Mouse (Mus musculus): ENCODE measurements around the gene Kif26b. TPM values are rescaled to one million over a fixed set of nuclear protein-coding genes. Genes with fewer than 3 reads are reported as not detected.

Gene Kif26b
- polyA plus RNA-seq, 1 experiment from 2014 or later: 6.5 TPM

GRCm38 (mm10) chr1:178936457-178936856, 407.5 kb downstream of the Kif26b start:
- no peak overlapping the region for H3K9ac ChIP-seq (ENCODE audit: low read depth, low read length)
- ATAC-seq (ENCODE audit: low FRiP score): no peak
- H3K4me3 ChIP-seq (ENCODE audit: low read depth, low read length): no peak overlapping the region
- no peaks in the 10 kb centered on the region for H3K27me3 ChIP-seq (ENCODE audit: control insufficient read depth, insufficient read depth, low read length)
- 0 out of 2 replicates have a peak, but pooled peaks cover 2% of the 10 kb centered on the region for H3K4me1 ChIP-seq (replicated peaks; ENCODE audit: control insufficient read depth, insufficient read depth, low read length)
- H3K9me3 ChIP-seq (ENCODE audit: control insufficient read depth, low read length): no peaks in the 10 kb centered on the region
- no peak for DNase-seq (ENCODE audit: low spot score)
- H3K36me3 ChIP-seq (ENCODE audit: control insufficient read depth, insufficient read depth, low read length): no peaks in the 10 kb centered on the region
- no peak overlapping the region for H3K27ac ChIP-seq (ENCODE audit: low read depth, low read length)
- 77% methylated on average over 4 of the region's 4 CpGs for WGBS
- H3K4me2 ChIP-seq (replicated peaks; ENCODE audit: low read depth, low read length): no peak overlapping the region

DNA sequence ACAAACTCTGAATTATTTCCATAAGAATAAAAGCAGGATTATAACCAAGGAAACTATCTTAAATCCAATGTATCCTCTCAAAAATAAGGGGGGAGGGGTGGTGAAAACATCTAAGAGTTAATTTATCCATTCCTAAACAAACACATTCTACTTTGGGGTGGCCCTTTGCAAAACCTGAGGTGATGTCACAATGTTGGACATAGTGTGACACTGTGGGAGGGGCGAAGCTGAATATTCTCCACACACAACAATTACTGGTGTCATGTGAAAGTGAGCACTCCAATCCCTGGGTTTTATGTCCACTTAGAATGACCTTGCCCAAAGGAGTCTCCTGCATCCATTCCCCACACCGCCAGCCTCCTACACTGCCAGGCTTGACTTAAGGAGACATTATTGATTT, 408.1 kb downstream of the Kif26b start:
- no peak overlapping the region for H3K9ac ChIP-seq (ENCODE audit: low read depth, low read length)
- no peak overlapping the region for H3K4me2 ChIP-seq (replicated peaks; ENCODE audit: low read depth, low read length)
- no peak overlapping the region for H3K27ac ChIP-seq (ENCODE audit: low read depth, low read length)
- WGBS: 83% methylated on average over 2 of the region's 2 CpGs
- H3K4me1 ChIP-seq (replicated peaks; ENCODE audit: control insufficient read depth, insufficient read depth, low read length): 0 out of 2 replicates have a peak, but pooled peaks cover 2% of the 10 kb centered on the region
- no peaks in the 10 kb centered on the region for H3K36me3 ChIP-seq (ENCODE audit: control insufficient read depth, insufficient read depth, low read length)
- DNase-seq (ENCODE audit: low spot score): no peak
- H3K4me3 ChIP-seq (ENCODE audit: low read depth, low read length): no peak overlapping the region
- ATAC-seq (ENCODE audit: low FRiP score): no peak
- no peaks in the 10 kb centered on the region for H3K27me3 ChIP-seq (ENCODE audit: control insufficient read depth, insufficient read depth, low read length)
- no peaks in the 10 kb centered on the region for H3K9me3 ChIP-seq (ENCODE audit: control insufficient read depth, low read length)

DNA sequence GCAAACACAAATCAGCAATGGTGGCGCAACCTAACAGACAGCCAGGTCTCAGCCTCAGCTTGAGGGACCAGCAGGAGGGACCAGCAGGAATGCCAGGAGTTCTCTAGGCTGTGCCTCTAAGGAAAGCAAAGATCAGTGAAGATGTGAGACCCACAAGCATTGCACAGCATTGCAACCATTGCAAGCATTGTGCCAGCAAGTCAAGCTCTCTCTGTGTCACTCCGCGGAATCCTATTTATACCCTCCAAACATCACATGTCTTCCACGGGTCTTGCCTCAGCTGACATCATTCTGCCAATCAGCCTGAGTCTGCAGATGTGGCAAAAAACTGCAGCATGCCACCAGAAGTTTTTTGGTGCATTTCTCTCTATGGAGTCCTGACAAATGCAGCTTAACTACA, 411.4 kb downstream of the Kif26b start:
- WGBS: 87% methylated on average over 4 of the region's 4 CpGs
- H3K9ac ChIP-seq (ENCODE audit: low read depth, low read length): no peak overlapping the region
- DNase-seq (ENCODE audit: low spot score): no peak
- no peak overlapping the region for H3K4me3 ChIP-seq (ENCODE audit: low read depth, low read length)
- H3K27ac ChIP-seq (ENCODE audit: low read depth, low read length): no peak overlapping the region
- no peaks in the 10 kb centered on the region for H3K9me3 ChIP-seq (ENCODE audit: control insufficient read depth, low read length)
- H3K4me1 ChIP-seq (replicated peaks; ENCODE audit: control insufficient read depth, insufficient read depth, low read length): 0 out of 2 replicates have a peak, but pooled peaks cover 2% of the 10 kb centered on the region
- no peak for ATAC-seq (ENCODE audit: low FRiP score)
- no peaks in the 10 kb centered on the region for H3K36me3 ChIP-seq (ENCODE audit: control insufficient read depth, insufficient read depth, low read length)
- no peaks in the 10 kb centered on the region for H3K27me3 ChIP-seq (ENCODE audit: control insufficient read depth, insufficient read depth, low read length)
- no peak overlapping the region for H3K4me2 ChIP-seq (replicated peaks; ENCODE audit: low read depth, low read length)

GRCm38 (mm10) chr1:178942251-178942963, 413.5 kb downstream of the Kif26b start:
- Histone ChIP-seq H3K9me3 (ENCODE audit: control insufficient read depth, low read length) (no peaks in the 10 kb centered on the region), H3K27me3 (ENCODE audit: control insufficient read depth, insufficient read depth, low read length) (no peaks in the 10 kb centered on the region), H3K36me3 (ENCODE audit: control insufficient read depth, insufficient read depth, low read length) (no peaks in the 10 kb centered on the region), H3K4me2 (replicated peaks; ENCODE audit: low read depth, low read length) (no peak overlapping the region), H3K4me1 (replicated peaks; ENCODE audit: control insufficient read depth, insufficient read depth, low read length) (0 out of 2 replicates have a peak, but pooled peaks cover under 1% of the 10 kb centered on the region), H3K9ac (ENCODE audit: low read depth, low read length) (no peak overlapping the region), H3K4me3 (ENCODE audit: low read depth, low read length) (no peak overlapping the region), H3K27ac (ENCODE audit: low read depth, low read length) (no peak overlapping the region)
- ATAC-seq (ENCODE audit: low FRiP score): peak; percentile 51
- 42% methylated on average over 7 of the region's 7 CpGs for WGBS
- DNase-seq (ENCODE audit: low spot score): no peak

DNA sequence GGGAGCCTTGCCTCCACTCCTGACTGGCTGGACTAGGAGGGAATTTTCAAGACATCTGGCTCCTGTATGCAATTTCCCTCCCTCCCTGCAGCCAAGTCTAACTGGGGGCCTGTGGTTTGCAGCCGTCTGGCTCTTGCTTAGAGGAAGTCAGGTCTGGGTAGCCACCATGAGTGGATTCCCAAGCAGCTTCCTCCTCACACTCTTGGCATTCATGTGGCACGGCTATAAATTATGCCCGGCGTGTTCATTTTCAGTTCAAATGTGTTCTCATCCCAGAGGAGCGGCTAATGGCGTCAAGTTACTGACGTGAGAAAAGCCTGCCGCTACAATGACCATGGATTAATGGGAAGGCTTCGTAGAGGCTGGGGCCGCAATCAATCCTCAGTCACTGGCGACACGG, 424.0 kb downstream of the Kif26b start:
- WGBS: 65% methylated on average over 12 of the region's 12 CpGs
- Histone ChIP-seq H3K4me1 (replicated peaks; ENCODE audit: control insufficient read depth, insufficient read depth, low read length) (no peaks in the 10 kb centered on the region), H3K9me3 (ENCODE audit: control insufficient read depth, low read length) (no peaks in the 10 kb centered on the region), H3K36me3 (ENCODE audit: control insufficient read depth, insufficient read depth, low read length) (no peaks in the 10 kb centered on the region), H3K27ac (ENCODE audit: low read depth, low read length) (no peak overlapping the region), H3K4me3 (ENCODE audit: low read depth, low read length) (no peak overlapping the region), H3K9ac (ENCODE audit: low read depth, low read length) (no peak overlapping the region), H3K4me2 (replicated peaks; ENCODE audit: low read depth, low read length) (no peak overlapping the region), H3K27me3 (ENCODE audit: control insufficient read depth, insufficient read depth, low read length) (no peaks in the 10 kb centered on the region)
- no peak for ATAC-seq (ENCODE audit: low FRiP score)
- DNase-seq (ENCODE audit: low spot score): peak; percentile 25

GRCm38 (mm10) chr1:178958641-178959040, 429.7 kb downstream of the Kif26b start:
- no peaks in the 10 kb centered on the region for H3K27me3 ChIP-seq (ENCODE audit: control insufficient read depth, insufficient read depth, low read length)
- no peak overlapping the region for H3K27ac ChIP-seq (ENCODE audit: low read depth, low read length)
- WGBS: 83% methylated on average over 4 of the region's 4 CpGs
- H3K4me3 ChIP-seq (ENCODE audit: low read depth, low read length): no peak overlapping the region
- ATAC-seq (ENCODE audit: low FRiP score): no peak
- H3K4me1 ChIP-seq (replicated peaks; ENCODE audit: control insufficient read depth, insufficient read depth, low read length): no peaks in the 10 kb centered on the region
- no peak overlapping the region for H3K9ac ChIP-seq (ENCODE audit: low read depth, low read length)
- no peak for DNase-seq (ENCODE audit: low spot score)
- H3K36me3 ChIP-seq (ENCODE audit: control insufficient read depth, insufficient read depth, low read length): no peaks in the 10 kb centered on the region
- no peaks in the 10 kb centered on the region for H3K9me3 ChIP-seq (ENCODE audit: control insufficient read depth, low read length)
- no peak overlapping the region for H3K4me2 ChIP-seq (replicated peaks; ENCODE audit: low read depth, low read length)

DNA sequence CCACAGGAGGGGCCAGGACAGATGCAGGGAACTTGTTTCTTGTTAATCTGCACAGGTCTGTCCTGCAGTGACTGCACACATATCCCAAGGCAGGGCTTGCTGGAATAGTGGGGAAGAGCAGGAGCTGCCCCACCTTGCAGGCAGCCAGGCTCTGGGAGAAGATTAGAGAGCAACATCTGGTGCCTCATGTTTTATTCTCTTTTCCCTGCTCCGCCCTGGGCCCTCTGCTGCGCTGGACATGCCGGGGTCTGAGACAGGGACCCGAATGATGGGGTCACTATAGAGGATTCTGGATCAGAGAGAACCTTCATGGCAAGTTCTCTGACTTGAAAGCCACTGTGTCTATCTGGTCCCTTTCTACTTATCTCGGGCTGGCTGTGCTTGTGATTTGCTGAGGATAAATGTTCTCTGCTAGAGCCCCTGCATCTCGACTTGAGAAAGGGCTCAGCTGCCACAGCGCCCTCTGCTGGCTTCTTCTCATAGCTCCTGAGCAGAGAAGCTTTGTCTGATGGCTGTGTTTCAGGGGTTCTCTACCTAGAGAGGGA, 431.2 kb downstream of the Kif26b start:
- ATAC-seq (ENCODE audit: low FRiP score): peak; percentile 71
- DNase-seq (ENCODE audit: low spot score): peak; percentile 92
- H3K4me3 ChIP-seq (ENCODE audit: low read depth, low read length): no peak overlapping the region
- whole genome bisulfite sequencing: 43% methylated on average over 7 of the region's 7 CpGs
- no peak overlapping the region for H3K9ac ChIP-seq (ENCODE audit: low read depth, low read length)
- H3K4me2 ChIP-seq (replicated peaks; ENCODE audit: low read depth, low read length): no peak overlapping the region
- H3K4me1 ChIP-seq (replicated peaks; ENCODE audit: control insufficient read depth, insufficient read depth, low read length): no peaks in the 10 kb centered on the region
- H3K36me3 ChIP-seq (ENCODE audit: control insufficient read depth, insufficient read depth, low read length): no peaks in the 10 kb centered on the region
- H3K9me3 ChIP-seq (ENCODE audit: control insufficient read depth, low read length): no peaks in the 10 kb centered on the region
- no peak overlapping the region for H3K27ac ChIP-seq (ENCODE audit: low read depth, low read length)
- H3K27me3 ChIP-seq (ENCODE audit: control insufficient read depth, insufficient read depth, low read length): no peaks in the 10 kb centered on the region

DNA sequence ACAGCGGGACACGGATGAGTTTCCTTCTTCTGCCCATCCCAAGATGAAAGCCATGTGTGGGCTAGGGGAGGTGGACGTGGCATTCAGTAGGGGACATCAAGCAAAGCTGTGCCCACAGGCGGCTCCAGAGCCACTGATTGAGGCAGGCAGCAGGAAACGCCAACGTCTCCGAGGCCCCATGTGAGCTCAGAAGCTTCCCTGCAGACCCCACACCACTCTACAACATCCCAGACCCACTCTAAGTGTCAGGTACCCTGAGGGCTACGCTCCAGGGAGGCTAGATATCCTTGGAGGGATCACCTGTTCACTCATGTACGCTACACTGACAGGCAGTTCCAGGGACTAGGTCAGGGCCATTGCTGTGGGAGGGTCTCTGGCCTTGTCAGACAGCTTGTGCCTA, 432.7 kb downstream of the Kif26b start:
- no peak overlapping the region for H3K4me2 ChIP-seq (replicated peaks; ENCODE audit: low read depth, low read length)
- H3K27me3 ChIP-seq (ENCODE audit: control insufficient read depth, insufficient read depth, low read length): no peaks in the 10 kb centered on the region
- H3K4me1 ChIP-seq (replicated peaks; ENCODE audit: control insufficient read depth, insufficient read depth, low read length): no peaks in the 10 kb centered on the region
- WGBS: 82% methylated on average over 9 of the region's 9 CpGs
- no peaks in the 10 kb centered on the region for H3K36me3 ChIP-seq (ENCODE audit: control insufficient read depth, insufficient read depth, low read length)
- no peak for DNase-seq (ENCODE audit: low spot score)
- no peak overlapping the region for H3K4me3 ChIP-seq (ENCODE audit: low read depth, low read length)
- no peak for ATAC-seq (ENCODE audit: low FRiP score)
- H3K9ac ChIP-seq (ENCODE audit: low read depth, low read length): no peak overlapping the region
- H3K27ac ChIP-seq (ENCODE audit: low read depth, low read length): no peak overlapping the region
- no peaks in the 10 kb centered on the region for H3K9me3 ChIP-seq (ENCODE audit: control insufficient read depth, low read length)

GRCm38 (mm10) chr1:178972055-178972454, 443.1 kb downstream of the Kif26b start:
- Histone ChIP-seq H3K27me3 (ENCODE audit: control insufficient read depth, insufficient read depth, low read length) (no peaks in the 10 kb centered on the region), H3K4me3 (ENCODE audit: low read depth, low read length) (no peak overlapping the region), H3K4me2 (replicated peaks; ENCODE audit: low read depth, low read length) (no peak overlapping the region), H3K9me3 (ENCODE audit: control insufficient read depth, low read length) (no peaks in the 10 kb centered on the region), H3K4me1 (replicated peaks; ENCODE audit: control insufficient read depth, insufficient read depth, low read length) (no peaks in the 10 kb centered on the region), H3K36me3 (ENCODE audit: control insufficient read depth, insufficient read depth, low read length) (no peaks in the 10 kb centered on the region), H3K9ac (ENCODE audit: low read depth, low read length) (no peak overlapping the region), H3K27ac (ENCODE audit: low read depth, low read length) (no peak overlapping the region)
- no peak for ATAC-seq (ENCODE audit: low FRiP score)
- DNase-seq (ENCODE audit: low spot score): no peak
- WGBS: 93% methylated on average over 10 of the region's 10 CpGs

Data from hindbrain, embryonic 11.5 days (tissue).